In the genomic region with DNA sequence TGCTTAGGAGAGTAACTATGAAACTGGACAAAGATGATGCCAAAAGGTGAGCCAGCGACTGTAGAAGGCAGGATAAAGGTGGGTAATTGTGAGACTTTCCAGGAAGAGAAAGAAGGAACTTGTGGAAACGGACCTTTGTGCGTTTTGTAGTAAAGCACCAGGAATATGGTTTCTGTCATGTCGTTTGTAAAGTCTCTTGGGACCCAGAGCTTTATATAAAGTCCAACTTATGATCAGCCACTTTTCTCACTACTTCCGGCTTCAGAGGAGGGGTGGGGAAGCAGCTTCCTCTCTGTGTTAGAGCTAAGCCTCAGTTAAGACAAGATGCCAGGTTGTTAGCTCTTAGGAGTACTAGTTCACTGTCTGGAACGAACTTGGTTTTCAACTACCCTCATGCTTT, we compare ENCODE assay signal across 16 mouse cellular contexts. TPM values are rescaled to one million over a fixed set of nuclear protein-coding genes. Genes with fewer than 3 reads are reported as not detected.
DNase-seq lines count a peak whose midpoint lies in the region; ATAC-seq and TF ChIP-seq lines count a peak whose summit lies in the region.
"Had no signal": no experiment of that assay in that cellular context is flagged by ENCODE, and none has a peak within 500 bp of the region (broad histone marks: within the 10 kb centered on the region; RNA-seq: fewer than 3 reads in every experiment).

No protein-coding gene starts in this region.

- peak overlapping the region; percentile 85 for H3K9ac ChIP-seq in MEL (ENCODE audit: control insufficient read depth, low read depth, low read length, poor library complexity, severe bottlenecking)
- no peak overlapping the region for H3K9ac ChIP-seq in liver, embryonic 11.5 days (ENCODE audit: low read depth, low read length)
- no peak overlapping the region for H3K9ac ChIP-seq in stomach, embryonic 16.5 days (ENCODE audit: low read length)
- no peak overlapping the region for H3K9ac ChIP-seq in hindbrain, embryonic 11.5 days (ENCODE audit: low read depth, low read length)

- H3K9me3 ChIP-seq in MEL (replicated peaks; ENCODE audit: insufficient read depth, low read length), result no peaks in the 10 kb centered on the region
- H3K9me3 ChIP-seq in liver, embryonic 11.5 days (ENCODE audit: control insufficient read depth, low read length), result no peaks in the 10 kb centered on the region
- no peaks in the 10 kb centered on the region for H3K9me3 ChIP-seq in stomach, embryonic 16.5 days (replicated peaks; ENCODE audit: control insufficient read depth, low read length)
- H3K9me3 ChIP-seq in hindbrain, embryonic 11.5 days (ENCODE audit: control insufficient read depth, low read length), result no peaks in the 10 kb centered on the region
- H3K9me3 ChIP-seq: embryonic facial prominence, embryonic 10.5 days had no signal

- H3K4me3 ChIP-seq in MEL (ENCODE audit: control insufficient read depth in 1 of 2, insufficient read depth in 1 of 2, low read depth in 2 of 2, low read length in 2 of 2), result peak overlapping the region; percentile 62 to 96
- H3K4me3 ChIP-seq in liver, embryonic 11.5 days (ENCODE audit: low read depth, low read length), result peak overlapping the region; percentile 26; the same call in 1 of the 2 replicates
- peak overlapping the region; percentile 8; the same call in 1 of the 2 replicates for H3K4me3 ChIP-seq in stomach, embryonic 16.5 days (replicated peaks; ENCODE audit: low read length)
- no peak overlapping the region for H3K4me3 ChIP-seq in hindbrain, embryonic 11.5 days (ENCODE audit: low read depth, low read length)
- H3K4me3 ChIP-seq: embryonic facial prominence, embryonic 10.5 days had no signal

- peaks cover 10% of the 10 kb centered on the region for H3K79me2 ChIP-seq in MEL (ENCODE audit: control insufficient read depth, insufficient read depth, low read length, poor library complexity)

- peaks cover 0 to 10% of the 10 kb centered on the region in 2 experiments; a peak in 2 of 4 replicates for H3K36me3 ChIP-seq in MEL (ENCODE audit: control insufficient read depth in 1 of 2, insufficient read depth in 2 of 2, low read length in 2 of 2)
- H3K36me3 ChIP-seq in liver, embryonic 11.5 days (ENCODE audit: control insufficient read depth, insufficient read depth, low read length), result no peaks in the 10 kb centered on the region
- no peaks in the 10 kb centered on the region for H3K36me3 ChIP-seq in stomach, embryonic 16.5 days (ENCODE audit: control insufficient read depth, insufficient read depth, low read length)
- no peaks in the 10 kb centered on the region for H3K36me3 ChIP-seq in hindbrain, embryonic 11.5 days (ENCODE audit: control insufficient read depth, insufficient read depth, low read length)
- H3K36me3 ChIP-seq: embryonic facial prominence, embryonic 10.5 days had no signal

- peak overlapping the region; percentile 50 for H3K4me2 ChIP-seq in liver, embryonic 11.5 days
- no peak overlapping the region for H3K4me2 ChIP-seq in stomach, embryonic 16.5 days (ENCODE audit: low read depth, low read length)
- H3K4me2 ChIP-seq in hindbrain, embryonic 11.5 days (replicated peaks; ENCODE audit: low read depth, low read length), result no peak overlapping the region

- TF ChIP-seq RAD21 in MEL (IDR thresholded peaks at IDR 0.05; ENCODE audit: low read depth, low read length), result no peak

- peak; percentile 9 to 35 for DNase-seq in spleen, postnatal 36 days (ENCODE audit: low spot score in 2 of 2)
- DNase-seq in spleen, postnatal 4 days (ENCODE audit: low spot score in 2 of 2), result no peak
- peak; percentile 38 for DNase-seq in MEL (ENCODE audit: low read depth, low spot score)
- DNase-seq in liver, embryonic 11.5 days (ENCODE audit: low spot score), result no peak
- no peak for DNase-seq in hindbrain, embryonic 11.5 days (ENCODE audit: low spot score)
- no peak for DNase-seq in embryo, embryonic 11 days
- DNase-seq: cerebellum, postnatal 10 days; heart, postnatal 10 days; kidney, postnatal 4 days had no signal

- 62% methylated on average over 6 of the region's 6 CpGs for WGBS in liver, embryonic 11.5 days
- WGBS in stomach, embryonic 16.5 days, result 78% methylated on average over 6 of the region's 6 CpGs
- WGBS in hindbrain, embryonic 11.5 days, result 93% methylated on average over 6 of the region's 6 CpGs

- TF ChIP-seq EP300 in MEL (IDR thresholded peaks at IDR 0.05; ENCODE audit: low read depth in 1 of 2, low read length in 2 of 2), result no peak

- no peak for TF ChIP-seq CTCF in MEL (IDR thresholded peaks at IDR 0.05 in 2 of 3, conservative IDR thresholded peaks at IDR 0.05 in 1 of 3; ENCODE audit: control insufficient read depth in 1 of 3, insufficient read depth in 1 of 3, low read depth in 2 of 3, low read length in 3 of 3, poor library complexity in 1 of 3, severe bottlenecking in 1 of 3)

- 0 out of 4 replicates have a peak, but pooled peaks cover 0 to 3% of the 10 kb centered on the region in 2 experiments for H3K4me1 ChIP-seq in MEL (ENCODE audit: control insufficient read depth in 1 of 2, insufficient read depth in 2 of 2, low read length in 2 of 2)
- no peaks in the 10 kb centered on the region for H3K4me1 ChIP-seq in liver, embryonic 11.5 days (replicated peaks; ENCODE audit: control insufficient read depth, insufficient read depth, low read length)
- H3K4me1 ChIP-seq in stomach, embryonic 16.5 days (ENCODE audit: control insufficient read depth, insufficient read depth, low read length), result no peaks in the 10 kb centered on the region
- no peaks in the 10 kb centered on the region for H3K4me1 ChIP-seq in hindbrain, embryonic 11.5 days (replicated peaks; ENCODE audit: control insufficient read depth, insufficient read depth, low read length)
- H3K4me1 ChIP-seq: embryonic facial prominence, embryonic 10.5 days had no signal

- no peak for ATAC-seq in liver, embryonic 11.5 days (replicated peaks; ENCODE audit: low FRiP score)
- no peak for ATAC-seq in stomach, embryonic 16.5 days (ENCODE audit: insufficient read depth, low FRiP score)
- no peak for ATAC-seq in hindbrain, embryonic 11.5 days (ENCODE audit: low FRiP score)
- ATAC-seq: intestine, embryonic 16.5 days had no signal

- no peaks in the 10 kb centered on the region for H3K27me3 ChIP-seq in MEL (ENCODE audit: control insufficient read depth in 1 of 2, insufficient read depth in 2 of 2, low read length in 2 of 2)
- no peaks in the 10 kb centered on the region for H3K27me3 ChIP-seq in liver, embryonic 11.5 days (replicated peaks; ENCODE audit: control insufficient read depth, insufficient read depth, low read length)
- H3K27me3 ChIP-seq in stomach, embryonic 16.5 days (ENCODE audit: control insufficient read depth, insufficient read depth, low read length), result no peaks in the 10 kb centered on the region
- H3K27me3 ChIP-seq in hindbrain, embryonic 11.5 days (ENCODE audit: control insufficient read depth, insufficient read depth, low read length), result no peaks in the 10 kb centered on the region

- H3K27ac ChIP-seq in MEL (ENCODE audit: control insufficient read depth, low read depth, low read length), result peak overlapping the region; percentile 86
- H3K27ac ChIP-seq in liver, embryonic 11.5 days (ENCODE audit: low read depth, low read length), result no peak overlapping the region
- H3K27ac ChIP-seq in stomach, embryonic 16.5 days (ENCODE audit: low read length), result no peak overlapping the region
- no peak overlapping the region for H3K27ac ChIP-seq in hindbrain, embryonic 11.5 days (ENCODE audit: low read depth, low read length)
- H3K27ac ChIP-seq: embryonic facial prominence, embryonic 10.5 days had no signal

- no peak for TF ChIP-seq POLR2A in MEL (IDR thresholded peaks at IDR 0.05; ENCODE audit: control insufficient read depth in 1 of 2, insufficient read depth in 1 of 2, low read depth in 1 of 2, low read length in 2 of 2, poor library complexity in 1 of 2)

TF ChIP-seq in MEL, 35 proteins besides CTCF, POLR2A, EP300 and RAD21 (continues in another document):
- TF ChIP-seq MAZ (IDR thresholded peaks at IDR 0.05; ENCODE audit: low read depth, low read length) (no peak), TCF12 (IDR thresholded peaks at IDR 0.05; ENCODE audit: low read depth, low read length) (no peak), CHD1 (IDR thresholded peaks at IDR 0.05; ENCODE audit: low read depth, low read length) (no peak), TAL1 (IDR thresholded peaks at IDR 0.05; ENCODE audit: low read length) (no peak), GABPA (IDR thresholded peaks at IDR 0.05; ENCODE audit: low read depth, low read length) (no peak), ETS1 (IDR thresholded peaks at IDR 0.05; ENCODE audit: low read depth, low read length) (no peak)

RNA-seq across cellular contexts. Expression of a gene that starts 0.9 kb away (rescaled TPM):
- total RNA-seq in MEL (2012; rRNA removed), result 17.8 and 17.9 TPM in 2 replicates
- polyA plus RNA-seq in MEL (2012; ENCODE audit: insufficient read depth in 1 of 2, insufficient read length in 2 of 2, low read depth in 1 of 2, low replicate concordance in 2 of 2, missing spikeins in 1 of 2), result 10 to 100 TPM in 1 of 2 experiments, not detected in 1; 27.1 TPM
- 11.2 and 12.7 TPM in 2 replicates for polyA plus RNA-seq in liver, embryonic 11.5 days (2014; fragmentation: Nextera tagmentation; extraction: Ambion mirVana)
- polyA plus RNA-seq in stomach, embryonic 16.5 days (2015; fragmentation: Nextera tagmentation; extraction: Ambion mirVana), result 4.5 and 4.6 TPM in 2 replicates
- 1.8 and 2.7 TPM in 2 replicates for polyA plus RNA-seq in hindbrain, embryonic 11.5 days (2014; fragmentation: Nextera tagmentation; extraction: Ambion mirVana)

RNA-seq across cellular contexts. Expression of a gene that starts 6.2 kb away (rescaled TPM):
- total RNA-seq in MEL (2012; rRNA removed), result not detected in 2 replicates
- polyA plus RNA-seq in MEL (2012; ENCODE audit: insufficient read depth in 1 of 2, insufficient read length in 2 of 2, low read depth in 1 of 2, low replicate concordance in 2 of 2, missing spikeins in 1 of 2), result not detected
- polyA plus RNA-seq in liver, embryonic 11.5 days (2014; fragmentation: Nextera tagmentation; extraction: Ambion mirVana), result not detected in 2 replicates
- not detected in 2 replicates for polyA plus RNA-seq in stomach, embryonic 16.5 days (2015; fragmentation: Nextera tagmentation; extraction: Ambion mirVana)
- polyA plus RNA-seq in hindbrain, embryonic 11.5 days (2014; fragmentation: Nextera tagmentation; extraction: Ambion mirVana), result not detected in 2 replicates
- total RNA-seq: heart, postnatal 10 days; left cerebral cortex, adult 18-20 months had no signal
- polyA plus RNA-seq: brain, embryonic 14.5 days; embryonic facial prominence, embryonic 10.5 days; frontal cortex, adult 2 months; intestine, embryonic 16.5 days; limb, embryonic 14.5 days had no signal

RNA-seq across cellular contexts. Expression of a gene that starts 24.2 kb away (rescaled TPM):
- total RNA-seq in MEL (2012; rRNA removed), result 0.15 TPM in 1 of 2 replicates, not detected in the other
- not detected for polyA plus RNA-seq in MEL (2012; ENCODE audit: insufficient read depth in 1 of 2, insufficient read length in 2 of 2, low read depth in 1 of 2, low replicate concordance in 2 of 2, missing spikeins in 1 of 2)
- polyA plus RNA-seq in liver, embryonic 11.5 days (2014; fragmentation: Nextera tagmentation; extraction: Ambion mirVana), result 0.31 TPM in 1 of 2 replicates, not detected in the other
- not detected in 2 replicates for polyA plus RNA-seq in stomach, embryonic 16.5 days (2015; fragmentation: Nextera tagmentation; extraction: Ambion mirVana)
- polyA plus RNA-seq in hindbrain, embryonic 11.5 days (2014; fragmentation: Nextera tagmentation; extraction: Ambion mirVana), result not detected in 2 replicates
- polyA plus RNA-seq: brain, embryonic 14.5 days; embryonic facial prominence, embryonic 10.5 days; intestine, embryonic 16.5 days had no signal

RNA-seq across cellular contexts. Expression of a gene that starts 48.4 kb away (rescaled TPM):
- 1.8 and 2.4 TPM in 2 replicates for total RNA-seq in MEL (2012; rRNA removed)
- 1 to 10 TPM in 1 of 2 experiments, not detected in 1; 4.5 TPM for polyA plus RNA-seq in MEL (2012; ENCODE audit: insufficient read depth in 1 of 2, insufficient read length in 2 of 2, low read depth in 1 of 2, low replicate concordance in 2 of 2, missing spikeins in 1 of 2)
- 0.87 and 1.1 TPM in 2 replicates for polyA plus RNA-seq in liver, embryonic 11.5 days (2014; fragmentation: Nextera tagmentation; extraction: Ambion mirVana)
- polyA plus RNA-seq in stomach, embryonic 16.5 days (2015; fragmentation: Nextera tagmentation; extraction: Ambion mirVana), result 10.7 and 10.8 TPM in 2 replicates
- polyA plus RNA-seq in hindbrain, embryonic 11.5 days (2014; fragmentation: Nextera tagmentation; extraction: Ambion mirVana), result 38.1 and 39.0 TPM in 2 replicates

Comparison
In these comparisons a context has a peak if more than half of its experiments do, and no peak if none do; other contexts are left out.
1. DNase-seq: peak in spleen, postnatal 36 days (2 of 2) and MEL (single experiment); none in spleen, postnatal 4 days (0 of 2), liver, embryonic 11.5 days (single experiment), hindbrain, embryonic 11.5 days (single experiment) and embryo, embryonic 11 days (single experiment).